Mouse (Mus musculus): ENCODE results near the gene Atxn7l3. TPM values are rescaled to one million over a fixed set of nuclear protein-coding genes. Genes with fewer than 3 reads are reported as not detected.

Atxn7l3 gene
- polyA plus RNA-seq (2015; fragmentation: Nextera tagmentation; extraction: Ambion mirVana) = 29.2 and 29.9 TPM in 2 replicates

DNA sequence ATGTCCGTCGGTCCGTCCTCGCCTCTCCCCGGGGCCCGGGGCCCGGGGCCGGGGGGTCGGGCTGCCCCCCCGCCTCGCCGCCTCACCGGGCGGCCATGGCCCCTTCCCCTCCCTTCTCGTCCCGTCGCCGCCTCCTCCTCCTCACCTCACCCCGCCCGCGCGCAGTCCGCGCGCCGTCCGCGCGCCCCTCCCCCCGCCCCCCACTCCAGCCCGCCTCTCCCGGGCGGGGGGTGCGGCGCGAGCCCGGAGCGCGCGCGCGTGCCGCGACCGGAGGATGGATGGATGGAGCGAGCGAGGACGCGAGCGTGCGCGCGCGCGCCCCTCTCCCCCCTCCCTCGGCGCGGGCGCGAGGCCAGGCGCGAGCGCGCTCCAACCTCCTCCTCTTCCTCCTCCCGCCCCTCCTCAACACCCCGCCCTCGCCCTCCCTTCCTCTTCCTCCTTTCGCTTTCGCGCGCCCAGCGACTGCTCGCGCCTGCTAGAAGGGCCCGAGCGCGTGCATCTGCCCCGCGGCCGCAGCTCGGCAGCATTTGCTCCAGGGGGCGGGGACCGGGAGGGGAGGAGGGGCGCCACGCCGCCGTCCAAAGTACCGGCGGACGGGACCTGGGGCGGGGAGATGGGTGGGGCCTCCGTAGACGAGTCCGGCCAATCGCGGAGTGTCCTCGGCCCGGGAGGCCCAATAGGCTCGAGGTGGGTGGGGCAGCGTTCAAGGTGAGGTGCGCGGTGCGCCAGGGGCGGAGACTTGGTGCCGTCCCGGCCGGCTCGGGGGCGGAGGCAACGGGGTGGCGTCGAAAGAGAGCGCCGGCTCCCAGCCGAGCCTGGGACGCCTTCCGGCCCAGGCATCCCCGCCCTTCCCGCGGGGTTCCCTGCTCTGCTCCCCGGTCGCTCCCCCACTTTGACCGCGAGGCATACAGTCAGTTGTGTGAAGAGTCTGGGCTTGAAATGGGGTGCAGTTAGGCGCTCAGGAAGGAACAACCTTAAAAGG, at the start of gene Atxn7l3:
Gene Atxn7l3 (minus strand): TSS at position 141 of the 982 bp plus-strand sequence.
- Histone ChIP-seq H3K9me3 (no peaks in the 10 kb centered on the region), H3K4me3 (peak within 1 kb of the TSS; percentile 71), H3K4me1 (replicated peaks) (peaks cover 29% of the 10 kb centered on the region), H3K27me3 (no peaks in the 10 kb centered on the region), H3K4me2 (peak within 1 kb of the TSS; percentile 93), H3K36me3 (peaks cover 26% of the 10 kb centered on the region), H3K27ac (peak within 1 kb of the TSS; percentile 98), H3K9ac (peak within 1 kb of the TSS; percentile 94)
- WGBS = under 1% methylated on average over 65 of the region's 125 CpGs
- ATAC-seq (ENCODE audit: low FRiP score) = peak; percentile 95

- Histone ChIP-seq H3K27me3 (no peaks in the 10 kb centered on the region), H3K36me3 (no peaks in the 10 kb centered on the region), H3K9ac (no peak overlapping the region), H3K4me1 (replicated peaks) (0 out of 2 replicates have a peak, but pooled peaks cover 4% of the 10 kb centered on the region), H3K4me2 (no peak overlapping the region), H3K9me3 (no peaks in the 10 kb centered on the region), H3K27ac (no peak overlapping the region), H3K4me3 (no peak overlapping the region)
- 100% methylated on average over 3 of the region's 3 CpGs for WGBS
- no peak for ATAC-seq (ENCODE audit: low FRiP score)
Observed at GRCm38 (mm10) chr11:102344458-102344857, 48.0 kb upstream of the Atxn7l3 start.

DNA sequence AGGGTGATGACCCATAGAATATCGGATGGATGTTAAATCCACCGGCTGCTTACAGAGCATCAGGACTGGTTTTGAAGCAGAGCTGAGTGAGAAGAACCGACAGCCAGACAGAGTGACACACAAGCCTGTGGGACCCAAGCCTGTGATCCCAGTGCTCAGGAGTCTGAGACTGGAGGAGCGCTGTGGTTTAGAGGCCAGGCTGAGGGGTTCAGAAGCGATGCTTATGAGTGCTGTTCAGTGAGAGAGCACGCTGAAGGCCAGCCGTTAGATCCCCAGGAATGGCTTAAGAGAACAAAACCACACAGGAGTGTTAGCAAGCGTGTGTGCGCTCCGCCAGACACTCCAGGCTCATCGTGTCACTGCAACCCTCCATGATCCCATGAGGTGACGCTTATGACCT, 46.3 kb upstream of the Atxn7l3 start:
- no peak overlapping the region for H3K27ac ChIP-seq
- H3K9me3 ChIP-seq = no peaks in the 10 kb centered on the region
- no peak overlapping the region for H3K4me2 ChIP-seq
- 64% methylated on average over 12 of the region's 12 CpGs for WGBS
- no peaks in the 10 kb centered on the region for H3K36me3 ChIP-seq
- no peak overlapping the region for H3K4me3 ChIP-seq
- H3K27me3 ChIP-seq = no peaks in the 10 kb centered on the region
- ATAC-seq (ENCODE audit: low FRiP score) = no peak
- no peak overlapping the region for H3K9ac ChIP-seq
- 0 out of 2 replicates have a peak, but pooled peaks cover 4% of the 10 kb centered on the region for H3K4me1 ChIP-seq (replicated peaks)

DNA sequence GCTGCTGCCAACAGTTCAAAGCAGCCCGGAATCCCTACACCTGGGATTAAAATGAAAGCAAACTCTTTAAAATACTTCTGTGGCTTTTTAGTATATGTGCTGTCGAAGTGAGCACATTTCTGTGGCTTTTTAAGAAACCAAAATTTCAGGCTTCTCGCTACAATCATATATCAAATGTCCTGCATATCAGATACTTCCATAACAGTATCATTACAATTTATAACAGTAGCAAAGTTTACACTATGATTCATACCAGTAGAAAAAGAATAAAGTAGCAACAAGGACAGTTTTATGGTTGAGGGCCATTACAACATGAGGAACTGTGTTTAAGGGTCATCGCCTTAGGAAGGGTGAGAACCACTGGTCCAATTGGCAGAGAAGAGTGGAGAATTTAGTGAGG, 44.7 kb upstream of the Atxn7l3 start:
- no peaks in the 10 kb centered on the region for H3K27me3 ChIP-seq
- no peak overlapping the region for H3K9ac ChIP-seq
- no peaks in the 10 kb centered on the region for H3K36me3 ChIP-seq
- 90% methylated on average over 4 of the region's 4 CpGs for WGBS
- H3K4me1 ChIP-seq (replicated peaks) = 0 out of 2 replicates have a peak, but pooled peaks cover 4% of the 10 kb centered on the region
- H3K27ac ChIP-seq = no peak overlapping the region
- H3K4me3 ChIP-seq = no peak overlapping the region
- no peak overlapping the region for H3K4me2 ChIP-seq
- H3K9me3 ChIP-seq = no peaks in the 10 kb centered on the region
- ATAC-seq (ENCODE audit: low FRiP score) = no peak

DNA sequence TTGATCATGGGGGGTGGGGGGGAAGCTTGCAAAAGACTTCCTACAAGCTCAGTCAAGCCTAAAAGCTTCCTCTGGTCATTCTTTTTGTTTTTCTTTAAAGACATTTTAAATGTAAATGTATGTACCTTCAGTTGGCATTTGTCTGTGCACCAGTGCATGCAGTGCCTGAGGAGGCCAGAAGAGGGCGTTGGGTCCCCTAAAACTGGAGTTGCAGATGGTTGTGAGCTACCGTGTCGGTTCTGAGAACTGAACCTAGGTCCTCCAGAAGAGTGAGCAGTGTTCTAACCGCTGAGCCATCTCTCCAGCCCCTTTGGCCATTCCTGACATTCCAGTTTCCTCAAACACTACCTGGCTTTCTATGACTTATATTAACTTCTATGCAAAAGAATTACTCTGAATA, 43.2 kb upstream of the Atxn7l3 start:
- no peaks in the 10 kb centered on the region for H3K27me3 ChIP-seq
- H3K9me3 ChIP-seq = no peaks in the 10 kb centered on the region
- no peak overlapping the region for H3K27ac ChIP-seq
- H3K9ac ChIP-seq = no peak overlapping the region
- H3K36me3 ChIP-seq = no peaks in the 10 kb centered on the region
- no peak overlapping the region for H3K4me2 ChIP-seq
- no peak overlapping the region for H3K4me3 ChIP-seq
- peaks cover 11% of the 10 kb centered on the region for H3K4me1 ChIP-seq (replicated peaks)
- no peak for ATAC-seq (ENCODE audit: low FRiP score)
- WGBS = 62% methylated on average over 4 of the region's 4 CpGs

GRCm38 (mm10) chr11:102339195-102339594, 42.8 kb upstream of the Atxn7l3 start:
- no peak overlapping the region for H3K4me3 ChIP-seq
- no peak overlapping the region for H3K27ac ChIP-seq
- H3K9ac ChIP-seq = no peak overlapping the region
- ATAC-seq (ENCODE audit: low FRiP score) = no peak
- peaks cover 11% of the 10 kb centered on the region for H3K4me1 ChIP-seq (replicated peaks)
- no peak overlapping the region for H3K4me2 ChIP-seq
- H3K36me3 ChIP-seq = no peaks in the 10 kb centered on the region
- no peaks in the 10 kb centered on the region for H3K9me3 ChIP-seq
- H3K27me3 ChIP-seq = no peaks in the 10 kb centered on the region
- WGBS = 77% methylated on average over 11 of the region's 11 CpGs

DNA sequence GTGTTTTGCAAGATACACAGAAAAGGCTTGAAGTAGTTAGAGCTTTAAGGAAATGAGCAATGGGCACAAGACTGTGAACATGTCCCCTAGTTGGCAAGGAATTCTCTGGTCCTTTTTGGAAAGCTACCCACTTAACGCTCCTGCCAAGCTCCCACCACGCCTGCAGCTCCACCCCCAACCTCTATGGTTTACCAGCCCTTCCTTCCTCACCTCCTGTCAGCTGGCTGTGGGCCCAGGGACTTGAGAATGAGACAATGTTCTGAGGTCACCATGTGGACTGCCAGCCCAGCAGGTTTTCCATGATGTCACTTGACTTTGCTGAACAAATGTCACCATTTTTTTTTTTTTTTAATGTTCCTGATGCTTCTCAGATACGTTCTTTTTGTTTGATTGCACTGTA, 42.1 kb upstream of the Atxn7l3 start:
- H3K4me3 ChIP-seq = no peak overlapping the region
- no peaks in the 10 kb centered on the region for H3K9me3 ChIP-seq
- H3K4me1 ChIP-seq (replicated peaks) = peaks cover 11% of the 10 kb centered on the region
- H3K4me2 ChIP-seq = no peak overlapping the region
- no peak overlapping the region for H3K27ac ChIP-seq
- H3K27me3 ChIP-seq = no peaks in the 10 kb centered on the region
- 49% methylated on average over 3 of the region's 3 CpGs for WGBS
- no peak overlapping the region for H3K9ac ChIP-seq
- no peak for ATAC-seq (ENCODE audit: low FRiP score)
- H3K36me3 ChIP-seq = no peaks in the 10 kb centered on the region

DNA sequence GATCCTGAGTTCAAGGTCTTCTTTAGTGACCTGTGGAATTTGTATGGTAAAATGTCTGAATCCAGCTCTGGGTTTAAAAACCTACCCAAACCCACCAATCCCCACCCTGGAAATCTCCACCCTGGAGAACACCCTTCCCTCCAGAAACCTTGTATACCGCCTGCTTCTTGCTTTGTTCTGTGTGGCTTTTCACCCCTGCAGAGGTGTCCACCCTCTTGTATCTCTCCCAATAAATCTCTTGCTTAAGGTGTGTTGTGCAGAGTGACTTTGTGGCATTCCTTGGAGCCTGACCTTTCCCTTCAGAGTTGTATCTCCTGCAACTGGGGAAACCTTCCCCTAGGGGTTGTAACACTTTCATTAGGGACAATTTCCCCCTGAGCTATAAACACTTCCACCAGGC, 41.5 kb upstream of the Atxn7l3 start:
- Histone ChIP-seq H3K4me3 (no peak overlapping the region), H3K27ac (no peak overlapping the region), H3K36me3 (no peaks in the 10 kb centered on the region), H3K9me3 (no peaks in the 10 kb centered on the region), H3K9ac (no peak overlapping the region), H3K4me2 (no peak overlapping the region), H3K4me1 (replicated peaks) (peaks cover 10% of the 10 kb centered on the region), H3K27me3 (no peaks in the 10 kb centered on the region)
- WGBS = 88% methylated on average over 1 of the region's 1 CpGs
- ATAC-seq (ENCODE audit: low FRiP score) = no peak

DNA sequence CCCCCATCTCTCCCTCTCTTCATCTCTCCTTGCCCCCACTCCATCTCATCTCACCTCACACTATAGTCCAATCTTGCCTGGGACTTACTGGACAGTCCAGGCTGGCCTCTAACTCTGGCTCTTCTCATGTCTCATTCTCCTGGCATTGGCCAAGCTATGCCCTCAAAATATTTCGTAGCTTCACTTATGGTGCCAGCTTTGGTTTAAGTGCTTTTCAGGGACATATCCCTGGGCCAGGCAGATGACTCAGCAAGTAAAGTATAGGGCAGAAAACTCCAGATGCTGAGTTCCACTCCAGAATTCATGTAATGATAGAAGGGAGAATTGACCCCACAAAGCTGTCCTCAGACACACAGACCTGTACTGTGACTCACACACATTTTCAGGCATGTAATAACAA, 39.8 kb upstream of the Atxn7l3 start:
- H3K36me3 ChIP-seq = no peaks in the 10 kb centered on the region
- no peaks in the 10 kb centered on the region for H3K27me3 ChIP-seq
- H3K27ac ChIP-seq = no peak overlapping the region
- no peak overlapping the region for H3K4me2 ChIP-seq
- no peak overlapping the region for H3K4me3 ChIP-seq
- no peak overlapping the region for H3K9ac ChIP-seq
- H3K9me3 ChIP-seq = no peaks in the 10 kb centered on the region
- WGBS = 87% methylated on average over 1 of the region's 1 CpGs
- no peak for ATAC-seq (ENCODE audit: low FRiP score)
- peaks cover 7% of the 10 kb centered on the region for H3K4me1 ChIP-seq (replicated peaks)

DNA sequence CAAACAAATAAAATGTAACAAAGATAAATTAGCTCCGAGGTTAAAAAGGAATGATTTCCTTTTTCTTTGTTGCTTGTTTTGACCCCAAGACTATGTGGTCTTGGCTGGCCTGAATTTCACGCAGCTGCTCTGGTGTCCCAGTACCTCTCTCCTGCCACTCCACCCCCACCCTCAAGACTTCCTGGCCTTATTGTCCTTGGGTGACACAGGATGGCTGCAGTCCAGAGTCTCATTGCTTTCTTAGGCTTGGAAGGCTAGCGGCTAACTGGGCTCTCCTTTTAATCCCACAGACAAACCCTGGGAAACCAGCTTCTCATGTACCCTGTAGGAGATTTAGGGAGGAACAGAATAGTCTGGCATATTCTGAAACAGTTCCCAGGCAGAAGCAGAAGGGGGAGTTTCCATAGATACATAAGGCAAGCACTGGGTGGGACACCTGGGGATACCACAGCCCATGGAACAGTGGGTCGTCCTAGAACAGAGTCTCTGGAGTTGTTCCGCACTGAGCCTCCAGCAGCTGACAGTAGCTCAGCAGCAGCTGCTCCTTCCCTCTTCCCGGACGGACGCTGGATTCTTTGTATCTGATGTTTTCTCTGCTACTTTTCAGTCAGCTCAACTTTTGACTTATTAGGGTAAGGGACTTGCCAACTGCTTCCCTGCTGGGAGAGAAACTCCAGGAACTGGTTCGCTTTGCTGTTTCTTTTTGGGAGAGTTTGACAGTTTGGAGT, 38.7 kb upstream of the Atxn7l3 start:
- peak overlapping the region; percentile 35; the same call in 1 of the 2 replicates for H3K27ac ChIP-seq
- no peaks in the 10 kb centered on the region for H3K9me3 ChIP-seq
- WGBS = 32% methylated on average over 9 of the region's 9 CpGs
- no peak overlapping the region for H3K4me2 ChIP-seq
- H3K27me3 ChIP-seq = no peaks in the 10 kb centered on the region
- peaks cover 7% of the 10 kb centered on the region for H3K4me1 ChIP-seq (replicated peaks)
- ATAC-seq (ENCODE audit: low FRiP score) = no peak
- H3K9ac ChIP-seq = peak overlapping the region; percentile 35; the same call in 1 of the 2 replicates
- H3K4me3 ChIP-seq = no peak overlapping the region
- H3K36me3 ChIP-seq = no peaks in the 10 kb centered on the region

GRCm38 (mm10) chr11:102334010-102334409, 37.6 kb upstream of the Atxn7l3 start:
- 69% methylated on average over 4 of the region's 4 CpGs for WGBS
- H3K9ac ChIP-seq = no peak overlapping the region

DNA sequence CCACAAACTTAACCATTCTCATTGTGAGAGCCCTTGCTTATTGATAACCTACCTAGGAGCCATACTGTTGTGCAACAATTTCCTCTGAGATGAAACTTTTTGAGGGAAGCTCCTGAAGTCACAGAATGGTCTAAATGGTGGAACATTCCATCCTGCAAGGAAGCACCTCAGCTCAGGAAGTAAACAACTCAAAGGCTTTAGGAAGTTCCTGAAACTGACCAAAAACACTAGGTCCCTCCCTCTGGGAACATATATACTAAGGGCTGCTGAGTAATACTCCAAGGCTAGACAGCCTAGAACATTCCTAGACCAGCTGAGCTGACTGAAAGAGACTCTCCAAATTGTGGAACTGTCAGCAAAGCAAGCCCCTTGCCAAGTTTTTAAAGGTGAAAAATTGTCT, 36.6 kb upstream of the Atxn7l3 start:
- Histone ChIP-seq H3K4me3 (no peak overlapping the region), H3K9ac (no peak overlapping the region), H3K36me3 (no peaks in the 10 kb centered on the region), H3K4me1 (replicated peaks) (peaks cover 7% of the 10 kb centered on the region), H3K27ac (no peak overlapping the region), H3K4me2 (no peak overlapping the region), H3K27me3 (no peaks in the 10 kb centered on the region), H3K9me3 (no peaks in the 10 kb centered on the region)
- no peak for ATAC-seq (ENCODE audit: low FRiP score)

More at GRCm38 (mm10) chr11:102334010-102334409, 37.6 kb upstream of the Atxn7l3 start:
- H3K4me2 ChIP-seq = no peak overlapping the region
- peaks cover 7% of the 10 kb centered on the region for H3K4me1 ChIP-seq (replicated peaks)
- H3K4me3 ChIP-seq = no peak overlapping the region
- H3K27ac ChIP-seq = no peak overlapping the region
- H3K27me3 ChIP-seq = no peaks in the 10 kb centered on the region
- no peak for ATAC-seq (ENCODE audit: low FRiP score)
- no peaks in the 10 kb centered on the region for H3K36me3 ChIP-seq
- H3K9me3 ChIP-seq = no peaks in the 10 kb centered on the region

Measured in hindbrain, embryonic 13.5 days (tissue).